Mouse (Mus musculus): ENCODE measurements around the gene Phlpp1. TPM values are rescaled to one million over a fixed set of nuclear protein-coding genes. Genes with fewer than 3 reads are reported as not detected.

The Phlpp1 gene
- 7.0 and 7.7 TPM in 2 replicates for polyA plus RNA-seq (2015; fragmentation: Nextera tagmentation; extraction: Ambion mirVana)

DNA sequence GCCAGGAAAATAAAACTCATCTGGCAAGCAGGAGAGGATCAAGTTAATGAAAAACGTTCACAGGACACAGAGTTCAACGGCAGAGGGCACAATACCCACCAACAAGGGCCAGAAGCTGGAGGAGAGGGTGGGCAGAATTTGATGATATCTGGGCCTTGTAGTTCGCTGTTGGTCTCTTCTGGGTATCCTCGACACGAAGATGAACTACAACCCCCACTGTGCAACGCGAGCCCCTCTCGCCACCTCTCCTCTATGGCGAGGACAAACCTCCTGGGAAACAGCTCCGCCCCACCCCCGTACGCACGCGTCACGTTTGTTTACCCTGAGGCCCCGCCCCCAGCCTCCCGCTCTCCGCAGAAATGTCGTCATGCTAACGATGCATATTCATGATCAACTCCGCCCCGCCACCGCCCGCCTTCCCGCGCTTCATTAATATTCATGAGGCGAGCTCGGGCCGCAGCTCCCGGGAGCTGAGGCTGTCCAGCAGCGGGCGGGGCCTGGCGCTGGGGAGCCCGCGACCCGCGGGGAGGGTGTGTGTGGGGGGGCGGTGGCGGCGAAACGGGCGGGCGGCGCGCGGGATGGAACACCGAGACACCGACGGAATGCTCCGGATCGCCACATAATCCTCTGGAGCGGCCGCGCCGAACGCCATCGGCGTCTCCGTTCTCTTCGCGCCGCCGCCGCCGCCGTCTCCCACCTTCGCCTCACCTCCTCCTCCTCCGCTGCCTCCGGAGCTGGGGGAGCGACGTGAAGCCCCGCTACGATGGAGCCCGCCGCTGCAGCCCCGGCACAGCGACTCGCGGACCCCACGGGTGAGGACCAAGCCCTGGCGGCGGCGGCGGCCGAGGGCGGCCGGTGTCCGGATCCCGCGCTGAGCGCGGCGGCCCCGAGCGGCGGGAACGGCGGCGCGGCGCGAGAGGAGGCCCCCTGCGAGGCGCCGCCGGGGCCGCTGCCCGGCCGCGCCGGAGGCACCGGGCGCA, at the start of gene Phlpp1:
Gene Phlpp1, plus strand, starts transcription at position 512 of the 980 bp plus-strand sequence.
- peak; percentile 98 for ATAC-seq
- under 1% methylated on average over 92 of the region's 113 CpGs for WGBS
- H3K27me3 ChIP-seq (replicated peaks; ENCODE audit: control insufficient read depth, insufficient read depth, low read length): no peaks in the 10 kb centered on the region
- H3K4me3 ChIP-seq (replicated peaks; ENCODE audit: low read length): peak within 1 kb of the TSS; percentile 94
- H3K36me3 ChIP-seq (ENCODE audit: control insufficient read depth, insufficient read depth): no peaks in the 10 kb centered on the region
- H3K4me2 ChIP-seq (ENCODE audit: low read length): peak within 1 kb of the TSS; percentile 82
- H3K9ac ChIP-seq (replicated peaks; ENCODE audit: low read depth, low read length): peak within 1 kb of the TSS; percentile 93
- H3K9me3 ChIP-seq (ENCODE audit: control insufficient read depth, low read length): no peaks in the 10 kb centered on the region
- peaks cover 21% of the 10 kb centered on the region for H3K4me1 ChIP-seq (replicated peaks; ENCODE audit: control insufficient read depth, insufficient read depth, low read length)
- peak within 1 kb of the TSS; percentile 95 for H3K27ac ChIP-seq (ENCODE audit: low read length)

DNA sequence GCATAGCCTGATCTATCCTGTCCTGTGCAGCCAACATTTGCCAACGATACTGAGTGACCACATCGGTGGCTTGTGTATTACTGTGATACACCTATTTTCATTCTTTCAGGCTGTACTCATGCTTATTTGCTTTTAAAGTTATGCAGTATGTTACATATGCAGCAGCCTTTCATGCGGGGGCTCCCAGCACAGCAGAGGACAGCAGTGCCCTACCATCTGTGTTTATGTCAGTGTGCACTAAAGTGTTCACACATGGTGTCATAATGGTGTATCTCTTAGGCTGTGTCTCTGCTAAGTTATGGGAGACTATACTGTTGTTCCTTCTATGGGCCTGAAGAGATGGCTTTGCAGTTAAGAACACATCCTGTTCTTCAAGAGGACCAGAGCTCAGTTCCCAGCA, 45.0 kb upstream of the Phlpp1 start:
- no peaks in the 10 kb centered on the region for H3K4me1 ChIP-seq (replicated peaks; ENCODE audit: control insufficient read depth, insufficient read depth, low read length)
- no peak overlapping the region for H3K27ac ChIP-seq (ENCODE audit: low read length)
- H3K36me3 ChIP-seq (ENCODE audit: control insufficient read depth, insufficient read depth): no peaks in the 10 kb centered on the region
- 84% methylated on average over 3 of the region's 3 CpGs for WGBS
- H3K4me3 ChIP-seq (replicated peaks; ENCODE audit: low read length): no peak overlapping the region
- H3K27me3 ChIP-seq (replicated peaks; ENCODE audit: control insufficient read depth, insufficient read depth, low read length): no peaks in the 10 kb centered on the region
- no peaks in the 10 kb centered on the region for H3K9me3 ChIP-seq (ENCODE audit: control insufficient read depth, low read length)
- H3K4me2 ChIP-seq (ENCODE audit: low read length): no peak overlapping the region
- no peak overlapping the region for H3K9ac ChIP-seq (replicated peaks; ENCODE audit: low read depth, low read length)
- ATAC-seq: peak; percentile 82

GRCm38 (mm10) chr1:106131697-106132349, 39.7 kb upstream of the Phlpp1 start:
- no peak overlapping the region for H3K27ac ChIP-seq (ENCODE audit: low read length)
- no peaks in the 10 kb centered on the region for H3K4me1 ChIP-seq (replicated peaks; ENCODE audit: control insufficient read depth, insufficient read depth, low read length)
- H3K27me3 ChIP-seq (replicated peaks; ENCODE audit: control insufficient read depth, insufficient read depth, low read length): no peaks in the 10 kb centered on the region
- H3K4me3 ChIP-seq (replicated peaks; ENCODE audit: low read length): no peak overlapping the region
- WGBS: 74% methylated on average over 4 of the region's 4 CpGs
- H3K9ac ChIP-seq (replicated peaks; ENCODE audit: low read depth, low read length): no peak overlapping the region
- H3K4me2 ChIP-seq (ENCODE audit: low read length): no peak overlapping the region
- no peaks in the 10 kb centered on the region for H3K9me3 ChIP-seq (ENCODE audit: control insufficient read depth, low read length)
- H3K36me3 ChIP-seq (ENCODE audit: control insufficient read depth, insufficient read depth): no peaks in the 10 kb centered on the region
- ATAC-seq: no peak

DNA sequence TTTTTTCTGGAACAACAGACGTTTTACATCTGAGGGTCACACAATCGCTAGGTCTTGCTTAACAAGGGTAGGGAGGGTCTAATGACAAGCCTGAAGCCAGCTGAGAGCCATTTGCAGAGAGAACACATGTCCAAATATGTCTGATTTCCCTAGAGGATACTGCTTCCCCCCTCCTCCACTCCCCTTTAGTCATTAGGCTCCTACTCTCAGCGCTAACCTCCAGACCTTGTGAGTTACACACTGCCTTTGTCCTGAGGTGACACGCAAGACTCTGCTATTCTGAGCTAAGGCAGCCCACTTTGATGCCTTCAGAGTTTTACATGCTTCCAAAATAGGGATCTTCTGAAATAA, 39.2 kb upstream of the Phlpp1 start:
- Histone ChIP-seq H3K27me3 (replicated peaks; ENCODE audit: control insufficient read depth, insufficient read depth, low read length) (no peaks in the 10 kb centered on the region), H3K4me1 (replicated peaks; ENCODE audit: control insufficient read depth, insufficient read depth, low read length) (no peaks in the 10 kb centered on the region), H3K9me3 (ENCODE audit: control insufficient read depth, low read length) (no peaks in the 10 kb centered on the region), H3K4me3 (replicated peaks; ENCODE audit: low read length) (no peak overlapping the region), H3K36me3 (ENCODE audit: control insufficient read depth, insufficient read depth) (no peaks in the 10 kb centered on the region), H3K4me2 (ENCODE audit: low read length) (no peak overlapping the region), H3K27ac (ENCODE audit: low read length) (no peak overlapping the region), H3K9ac (replicated peaks; ENCODE audit: low read depth, low read length) (no peak overlapping the region)
- no peak for ATAC-seq
- WGBS: 45% methylated on average over 4 of the region's 4 CpGs

- ATAC-seq: no peak
- Histone ChIP-seq H3K9ac (replicated peaks; ENCODE audit: low read depth, low read length) (no peak overlapping the region), H3K4me2 (ENCODE audit: low read length) (no peak overlapping the region), H3K27me3 (replicated peaks; ENCODE audit: control insufficient read depth, insufficient read depth, low read length) (no peaks in the 10 kb centered on the region), H3K36me3 (ENCODE audit: control insufficient read depth, insufficient read depth) (no peaks in the 10 kb centered on the region), H3K9me3 (ENCODE audit: control insufficient read depth, low read length) (no peaks in the 10 kb centered on the region), H3K4me3 (replicated peaks; ENCODE audit: low read length) (no peak overlapping the region), H3K4me1 (replicated peaks; ENCODE audit: control insufficient read depth, insufficient read depth, low read length) (no peaks in the 10 kb centered on the region), H3K27ac (ENCODE audit: low read length) (no peak overlapping the region)
- WGBS: 97% methylated on average over 2 of the region's 2 CpGs
These were observed 32.9 kb upstream of the Phlpp1 start for GRCm38 (mm10) chr1:106138691-106139090.

DNA sequence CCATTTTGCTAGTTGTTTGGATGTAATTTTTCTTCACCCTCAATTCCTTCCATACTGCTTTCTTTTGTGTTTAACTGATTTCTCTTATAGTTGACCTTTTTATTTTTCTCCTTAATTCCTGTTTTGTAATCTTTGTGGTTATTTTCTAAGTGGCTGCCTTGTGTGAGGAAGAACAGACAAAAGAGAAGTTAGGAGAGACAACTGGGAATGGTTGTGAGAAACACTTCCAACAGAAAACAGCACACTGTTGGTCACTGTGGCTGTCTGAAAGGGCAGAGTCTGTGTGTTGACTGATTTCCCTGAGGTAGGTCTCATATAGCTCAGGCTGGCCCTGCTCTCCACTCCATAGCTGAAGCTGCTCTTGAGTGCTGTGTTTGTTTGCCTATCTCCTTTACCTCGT, 32.4 kb upstream of the Phlpp1 start:
- H3K27ac ChIP-seq (ENCODE audit: low read length): no peak overlapping the region
- H3K4me1 ChIP-seq (replicated peaks; ENCODE audit: control insufficient read depth, insufficient read depth, low read length): no peaks in the 10 kb centered on the region
- H3K36me3 ChIP-seq (ENCODE audit: control insufficient read depth, insufficient read depth): no peaks in the 10 kb centered on the region
- H3K9ac ChIP-seq (replicated peaks; ENCODE audit: low read depth, low read length): no peak overlapping the region
- no peaks in the 10 kb centered on the region for H3K27me3 ChIP-seq (replicated peaks; ENCODE audit: control insufficient read depth, insufficient read depth, low read length)
- no peak overlapping the region for H3K4me3 ChIP-seq (replicated peaks; ENCODE audit: low read length)
- H3K9me3 ChIP-seq (ENCODE audit: control insufficient read depth, low read length): no peaks in the 10 kb centered on the region
- no peak overlapping the region for H3K4me2 ChIP-seq (ENCODE audit: low read length)
- ATAC-seq: no peak
- WGBS: 70% methylated on average over 1 of the region's 1 CpGs

GRCm38 (mm10) chr1:106142010-106142409, 29.5 kb upstream of the Phlpp1 start:
- no peak overlapping the region for H3K4me2 ChIP-seq (ENCODE audit: low read length)
- no peaks in the 10 kb centered on the region for H3K36me3 ChIP-seq (ENCODE audit: control insufficient read depth, insufficient read depth)
- H3K9me3 ChIP-seq (ENCODE audit: control insufficient read depth, low read length): no peaks in the 10 kb centered on the region
- no peak overlapping the region for H3K4me3 ChIP-seq (replicated peaks; ENCODE audit: low read length)
- H3K27me3 ChIP-seq (replicated peaks; ENCODE audit: control insufficient read depth, insufficient read depth, low read length): no peaks in the 10 kb centered on the region
- no peak overlapping the region for H3K9ac ChIP-seq (replicated peaks; ENCODE audit: low read depth, low read length)
- H3K27ac ChIP-seq (ENCODE audit: low read length): no peak overlapping the region
- 82% methylated on average over 1 of the region's 1 CpGs for WGBS
- ATAC-seq: peak; percentile 54; the same call in 1 of the 2 replicates
- no peaks in the 10 kb centered on the region for H3K4me1 ChIP-seq (replicated peaks; ENCODE audit: control insufficient read depth, insufficient read depth, low read length)

DNA sequence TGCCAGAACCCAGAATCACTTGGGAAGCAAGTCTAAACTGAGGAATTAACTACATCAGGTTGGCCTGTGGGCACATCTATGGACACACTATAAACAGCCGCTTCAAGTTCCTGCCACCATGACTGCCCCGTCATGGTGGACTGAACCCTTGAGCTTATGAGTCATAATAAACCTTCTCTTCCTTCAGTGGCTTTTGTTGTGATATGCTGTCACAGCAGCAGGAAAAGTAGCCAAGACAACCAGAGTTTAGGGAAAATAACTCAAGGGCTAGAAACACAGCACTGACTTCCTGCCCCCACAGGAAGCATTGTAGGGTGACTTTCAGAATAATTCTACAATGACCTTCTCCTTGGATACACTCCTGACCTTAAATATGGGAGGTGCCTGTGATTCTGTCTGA, 27.0 kb upstream of the Phlpp1 start:
- H3K4me1 ChIP-seq (replicated peaks; ENCODE audit: control insufficient read depth, insufficient read depth, low read length): peaks cover 3% of the 10 kb centered on the region
- no peaks in the 10 kb centered on the region for H3K9me3 ChIP-seq (ENCODE audit: control insufficient read depth, low read length)
- no peak overlapping the region for H3K9ac ChIP-seq (replicated peaks; ENCODE audit: low read depth, low read length)
- WGBS: 100% methylated on average over 2 of the region's 2 CpGs
- no peaks in the 10 kb centered on the region for H3K36me3 ChIP-seq (ENCODE audit: control insufficient read depth, insufficient read depth)
- H3K27ac ChIP-seq (ENCODE audit: low read length): no peak overlapping the region
- no peaks in the 10 kb centered on the region for H3K27me3 ChIP-seq (replicated peaks; ENCODE audit: control insufficient read depth, insufficient read depth, low read length)
- no peak overlapping the region for H3K4me2 ChIP-seq (ENCODE audit: low read length)
- no peak overlapping the region for H3K4me3 ChIP-seq (replicated peaks; ENCODE audit: low read length)
- no peak for ATAC-seq

GRCm38 (mm10) chr1:106145055-106145454, 26.5 kb upstream of the Phlpp1 start:
- no peaks in the 10 kb centered on the region for H3K36me3 ChIP-seq (ENCODE audit: control insufficient read depth, insufficient read depth)
- no peaks in the 10 kb centered on the region for H3K27me3 ChIP-seq (replicated peaks; ENCODE audit: control insufficient read depth, insufficient read depth, low read length)
- H3K27ac ChIP-seq (ENCODE audit: low read length): no peak overlapping the region
- 67% methylated on average over 1 of the region's 1 CpGs for WGBS
- H3K4me2 ChIP-seq (ENCODE audit: low read length): no peak overlapping the region
- H3K9me3 ChIP-seq (ENCODE audit: control insufficient read depth, low read length): no peaks in the 10 kb centered on the region
- H3K9ac ChIP-seq (replicated peaks; ENCODE audit: low read depth, low read length): no peak overlapping the region
- peaks cover 3% of the 10 kb centered on the region for H3K4me1 ChIP-seq (replicated peaks; ENCODE audit: control insufficient read depth, insufficient read depth, low read length)
- H3K4me3 ChIP-seq (replicated peaks; ENCODE audit: low read length): no peak overlapping the region
- no peak for ATAC-seq

All from forebrain, embryonic 16.5 days (tissue).